Mouse (Mus musculus) olfactory bulb, adult 2 months (tissue): ENCODE results near the gene Cic.

Experiments used
- CTCF ChIP-seq: fragments of 200-500 bp; IDR thresholded peaks from 2 replicates; pipeline ENCODE4 v1.5.1; 2012; ENCODE audit warnings: low read depth, mild to moderate bottlenecking, low read length, moderate library complexity; ENCODE audit not compliant: insufficient read depth
- POLR2A ChIP-seq: fragments of 200-500 bp; IDR thresholded peaks from 2 replicates; pipeline ENCODE4 v1.6.1; 2012; ENCODE audit warnings: mild to moderate bottlenecking, low read depth, low read length, moderate library complexity; ENCODE audit not compliant: insufficient read depth

DNA sequence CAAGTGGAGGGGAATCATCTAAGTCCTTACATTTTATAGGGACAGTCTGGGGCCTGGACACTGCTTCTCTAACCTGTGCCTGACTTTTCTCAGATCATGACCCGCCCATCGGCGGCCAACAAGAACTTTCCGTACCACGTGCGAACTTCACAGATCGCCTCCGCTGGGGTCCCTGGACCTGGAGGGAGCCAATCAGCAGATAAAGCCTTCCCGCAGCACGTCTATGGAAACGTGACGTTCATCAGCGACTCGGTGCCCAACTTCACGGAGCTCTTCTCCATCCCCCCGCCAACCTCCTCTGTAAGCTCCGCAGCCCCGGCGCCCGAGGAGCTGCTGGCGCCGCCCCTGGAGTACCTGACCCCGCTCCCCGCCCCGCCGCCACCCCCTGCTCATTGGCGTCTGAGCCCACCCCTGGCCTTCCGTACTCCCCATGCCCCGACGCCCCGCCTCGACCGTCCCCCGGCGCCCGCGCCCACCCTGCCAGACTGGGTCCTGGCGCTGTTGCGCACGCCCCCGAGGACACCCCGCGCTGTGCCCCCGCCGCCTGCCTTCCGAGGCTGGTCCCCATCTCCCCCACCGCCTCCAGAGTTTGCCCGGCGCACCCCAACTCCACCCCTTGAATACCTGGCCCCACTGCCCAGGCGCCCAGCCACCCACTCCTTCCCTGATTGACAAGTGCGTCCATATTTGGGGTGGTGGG is 47.3 kb downstream of the Cic start:
- TF ChIP-seq CTCF (no peak), POLR2A (no peak)
